Mouse (Mus musculus) embryo, embryonic 9.5 days (tissue): ENCODE data around the gene Tsc22d1.

Source experiments
- DNase-seq: peaks from one replicate; pipeline ENCODE4 v3.0.0-alpha.2; 2017; ENCODE audit errors: extremely low spot score

Gene Tsc22d1

DNA sequence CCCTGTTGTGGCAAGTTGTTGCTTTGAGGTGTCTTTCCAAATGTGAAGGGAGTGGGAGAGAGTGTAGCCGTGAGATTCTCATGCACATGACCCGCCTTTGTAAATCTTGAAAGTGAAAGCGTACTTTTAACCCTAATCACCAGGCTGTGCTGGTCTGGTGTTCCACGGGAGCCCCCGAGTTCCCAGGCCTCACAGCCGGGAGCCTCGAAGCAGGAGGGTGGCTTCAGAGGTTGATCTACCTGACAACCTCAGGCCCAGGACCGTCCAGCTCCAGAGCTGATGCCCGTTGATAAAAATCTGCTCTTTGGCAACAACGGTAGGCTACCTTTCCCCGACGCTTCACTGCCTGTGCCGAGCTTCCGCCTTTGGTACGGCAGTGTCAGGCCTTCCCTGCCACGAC is 72.8 kb downstream of the Tsc22d1 start:
- no peak for DNase-seq

- no peak for DNase-seq
Observed at GRCm38 (mm10) chr14:76488101-76489044, 73.6 kb downstream of the Tsc22d1 start.

GRCm38 (mm10) chr14:76489128-76489527 is 74.4 kb downstream of the Tsc22d1 start:
- DNase-seq = no peak

DNA sequence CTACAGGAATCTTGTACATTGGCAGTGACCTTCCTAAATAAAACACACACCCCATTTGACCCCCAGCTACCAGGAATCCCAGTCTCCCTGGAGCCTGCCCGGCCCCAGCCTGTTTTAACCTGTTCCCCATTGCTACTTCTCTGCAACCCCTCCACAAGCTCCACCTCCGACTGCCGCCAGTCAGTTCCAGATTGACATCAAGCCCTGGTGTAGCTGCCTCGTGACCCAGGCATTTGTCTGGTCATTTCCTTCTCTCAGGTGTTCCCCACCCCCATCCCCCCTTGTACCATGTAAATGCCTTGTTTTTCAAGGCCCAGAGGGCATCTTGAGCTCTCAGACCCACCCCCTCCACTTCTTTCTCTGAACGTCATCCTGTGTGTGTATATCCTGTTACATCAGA is 80.3 kb downstream of the Tsc22d1 start:
- no peak for DNase-seq

- DNase-seq = no peak
Observed at GRCm38 (mm10) chr14:76497187-76497586, 82.4 kb downstream of the Tsc22d1 start.

- DNase-seq = no peak
Observed at GRCm38 (mm10) chr14:76498210-76498609, 83.4 kb downstream of the Tsc22d1 start.

DNA sequence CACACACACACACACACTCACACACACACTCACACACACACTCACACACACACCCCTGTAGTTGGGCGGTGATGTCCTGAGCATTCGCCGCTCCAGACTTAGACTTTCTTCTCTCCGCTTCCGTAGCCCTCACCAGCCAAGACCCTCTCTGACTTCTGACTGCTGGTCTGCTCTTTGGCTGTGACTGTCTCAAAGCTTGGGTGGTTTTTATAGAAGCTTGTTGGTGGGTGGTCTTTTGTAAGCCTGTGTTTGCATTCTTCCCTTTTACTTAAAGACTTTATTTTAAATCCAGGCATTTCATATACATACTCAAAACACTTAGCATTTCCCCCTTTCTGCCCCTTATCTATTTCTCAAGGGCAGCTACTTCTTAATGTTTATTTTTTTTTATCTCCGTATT is 84.7 kb downstream of the Tsc22d1 start:
- no peak for DNase-seq

GRCm38 (mm10) chr14:76500036-76500435 is 85.3 kb downstream of the Tsc22d1 start:
- DNase-seq = no peak

GRCm38 (mm10) chr14:76503231-76503851 is 88.6 kb downstream of the Tsc22d1 start:
- DNase-seq = peak; percentile 71

GRCm38 (mm10) chr14:76504121-76504737 is 89.5 kb downstream of the Tsc22d1 start:
- peak; percentile 96 for DNase-seq

- DNase-seq = no peak
Observed at GRCm38 (mm10) chr14:76505101-76505438, 90.3 kb downstream of the Tsc22d1 start.

DNA sequence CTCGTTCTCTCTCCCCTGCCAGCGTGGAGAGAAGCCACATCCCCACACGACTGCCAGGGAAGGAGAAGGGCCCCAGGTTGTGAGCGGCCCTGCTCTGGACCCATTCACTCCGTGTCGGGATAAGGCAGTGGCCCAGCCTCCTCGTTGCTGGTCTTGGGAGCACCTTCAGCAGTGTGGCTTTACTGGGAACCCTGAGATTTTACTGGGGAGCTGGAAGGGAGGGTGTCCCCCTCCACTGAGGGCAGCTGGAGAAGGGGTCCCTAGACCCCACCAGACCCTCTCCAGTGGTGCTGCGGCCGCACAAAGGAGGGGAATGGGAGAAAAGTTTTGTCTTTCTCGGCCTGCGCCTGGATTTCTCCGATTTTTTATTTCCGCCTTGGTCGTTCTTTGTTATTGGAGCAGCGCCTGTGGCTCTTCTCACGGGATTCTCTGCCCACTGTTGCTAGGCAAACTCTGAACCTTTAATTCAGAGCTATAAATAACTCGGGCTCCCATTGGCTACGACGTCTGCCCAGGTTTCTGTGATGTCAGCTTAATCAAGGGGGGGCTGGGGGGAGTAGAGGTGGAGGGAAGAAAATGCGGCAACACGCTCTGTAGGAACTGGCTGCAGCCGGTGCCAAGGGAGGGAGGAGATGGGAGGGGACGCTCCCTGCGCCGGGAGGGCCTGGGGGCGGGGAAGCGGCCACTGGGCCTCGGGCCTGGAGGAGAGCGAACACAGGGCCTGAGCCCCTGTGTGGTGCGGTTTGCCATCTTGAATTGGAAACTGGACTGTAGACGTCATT is 90.9 kb downstream of the Tsc22d1 start:
- DNase-seq = peak; percentile 94

DNA sequence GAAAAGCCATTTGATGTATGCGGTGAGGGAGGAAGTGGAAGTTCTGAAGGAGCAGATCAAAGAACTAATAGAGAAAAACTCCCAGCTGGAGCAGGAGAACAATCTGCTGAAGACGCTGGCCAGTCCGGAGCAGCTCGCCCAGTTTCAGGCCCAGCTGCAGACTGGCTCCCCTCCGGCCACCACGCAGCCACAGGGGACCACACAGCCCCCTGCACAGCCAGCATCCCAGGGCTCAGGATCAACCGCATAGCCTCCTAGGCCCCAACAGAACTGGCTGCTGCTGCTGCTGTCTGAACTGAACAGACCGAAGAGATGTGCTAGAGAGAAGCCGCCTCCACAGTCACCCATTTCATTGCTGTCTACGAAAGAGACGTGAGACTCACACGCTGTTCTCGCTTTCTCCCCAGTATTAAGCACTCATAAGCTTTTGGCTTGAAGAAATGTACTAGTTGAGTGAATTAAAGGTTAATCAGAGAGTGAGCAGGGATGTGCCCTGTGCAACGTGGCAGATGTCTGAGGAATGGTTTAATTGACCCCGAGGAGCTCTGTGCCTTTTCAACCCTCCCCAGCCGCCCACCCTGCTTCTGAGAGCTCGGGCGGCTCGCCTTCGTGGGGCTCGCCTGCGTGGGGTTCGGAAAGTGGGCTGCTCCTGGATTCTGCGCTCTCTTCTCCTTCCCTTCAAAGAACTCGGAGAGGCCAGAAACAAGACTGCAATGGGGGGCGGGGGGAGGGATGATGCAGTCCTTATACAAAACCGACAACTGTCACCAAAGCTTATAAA is 91.9 kb downstream of the Tsc22d1 start:
- peak; percentile 52 for DNase-seq

DNA sequence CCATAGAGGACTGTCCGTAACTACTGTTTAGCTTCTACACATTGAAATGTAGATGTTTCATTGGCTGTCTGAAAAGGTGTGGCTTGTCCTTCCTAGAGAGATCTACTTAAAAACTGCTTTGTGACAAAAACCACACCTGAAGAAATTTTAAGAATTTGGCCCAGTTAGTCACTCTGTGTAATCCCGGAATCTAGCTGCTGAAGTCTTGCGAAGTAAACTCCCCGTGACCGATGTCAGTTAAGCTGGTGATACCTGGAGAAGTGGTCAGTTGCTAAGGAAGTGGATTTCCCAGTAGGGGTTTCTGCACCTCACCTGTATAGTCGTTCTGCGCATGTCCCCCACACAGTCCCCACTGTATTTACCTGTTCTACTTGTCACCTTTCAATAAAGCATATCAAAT is 92.6 kb downstream of the Tsc22d1 start:
- no peak for DNase-seq

DNA sequence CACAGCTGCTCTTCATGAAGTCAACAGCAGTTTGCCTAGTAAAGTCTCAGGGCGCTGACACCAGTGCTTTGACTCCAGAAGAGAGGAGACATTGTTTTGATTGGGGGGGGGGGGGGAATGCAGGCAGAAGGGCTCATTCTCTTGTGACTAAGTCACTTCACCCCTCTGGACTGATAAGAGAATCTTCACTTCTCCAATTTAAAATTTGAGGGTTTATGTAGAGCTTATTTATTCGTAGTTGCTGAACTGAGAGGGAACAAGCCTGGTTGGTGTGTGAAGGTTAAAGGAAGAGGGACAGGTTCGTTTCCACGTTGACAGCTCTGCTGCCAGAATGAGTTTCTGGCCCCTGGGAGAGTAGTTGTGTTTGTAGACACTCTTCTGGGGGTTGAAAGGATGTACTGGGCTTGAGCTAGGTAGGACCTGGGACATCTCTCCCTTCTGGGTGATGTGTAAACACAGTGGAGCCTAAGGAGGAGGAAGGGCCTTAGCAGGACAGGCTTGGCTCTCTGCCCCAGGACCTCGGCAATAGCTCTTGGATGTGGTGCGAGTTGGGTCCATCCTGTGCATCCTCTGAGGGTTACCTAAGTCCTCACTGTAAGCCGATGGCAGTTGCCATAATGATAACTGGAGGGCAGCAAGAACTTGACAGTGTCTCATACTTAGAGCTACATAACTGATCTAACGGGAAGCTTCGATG is 93.2 kb downstream of the Tsc22d1 start:
- DNase-seq = no peak

- no peak for DNase-seq
Observed at GRCm38 (mm10) chr14:76508701-76509100, 93.9 kb downstream of the Tsc22d1 start.

GRCm38 (mm10) chr14:76511971-76512370 is 97.2 kb downstream of the Tsc22d1 start:
- no peak for DNase-seq

GRCm38 (mm10) chr14:76513395-76514049 is 98.8 kb downstream of the Tsc22d1 start:
- DNase-seq = peak; percentile 63

DNA sequence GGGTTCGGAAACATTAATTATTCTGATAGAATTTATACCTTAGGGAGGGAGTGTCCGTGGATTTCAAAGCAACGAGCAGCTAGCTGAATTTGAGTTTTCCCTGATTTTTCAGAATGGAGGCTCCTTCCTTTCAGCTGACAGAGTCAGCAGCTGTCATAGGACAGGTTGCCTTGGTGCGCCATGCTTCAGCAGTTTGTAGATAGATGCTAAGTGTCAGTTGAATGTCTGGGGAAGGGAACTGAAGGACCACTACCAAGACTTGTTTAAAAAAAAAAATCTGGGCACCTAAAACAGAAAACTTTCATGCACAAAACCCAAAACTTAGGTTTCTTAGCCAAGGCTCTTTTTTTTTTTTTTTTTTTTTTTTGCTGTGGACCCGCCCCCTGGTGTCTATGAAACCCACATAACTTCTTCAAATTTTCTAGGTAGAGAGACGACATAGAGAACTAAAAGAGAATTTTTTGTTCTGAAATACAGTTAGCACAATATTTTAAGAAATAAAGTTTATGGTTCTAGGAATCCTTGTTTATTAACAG is 99.4 kb downstream of the Tsc22d1 start:
- no peak for DNase-seq

DNA sequence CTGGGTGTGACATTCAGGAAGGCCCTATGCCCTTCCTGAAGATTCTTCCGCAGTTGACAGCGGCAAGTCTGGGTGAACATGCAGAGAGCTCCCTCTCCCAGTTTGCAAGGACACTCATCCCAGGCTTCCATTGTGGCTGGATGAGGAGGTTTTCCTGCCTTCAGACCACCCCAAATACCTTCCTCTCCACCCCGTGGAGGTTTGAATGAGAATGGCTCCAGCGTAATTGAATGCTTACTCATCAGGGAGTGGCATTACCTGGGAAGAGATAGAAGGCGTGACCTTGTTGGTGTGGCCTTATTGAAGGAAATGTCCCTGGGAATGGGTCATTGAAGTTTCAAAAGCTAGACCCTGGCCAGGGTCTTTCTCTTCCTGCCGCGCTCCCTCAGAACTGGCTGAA is 100.9 kb downstream of the Tsc22d1 start:
- DNase-seq = no peak
